Mouse (Mus musculus) liver, adult 2 months (tissue): ENCODE data around the gene Kcng4.

ENCODE experiments used
- CTCF ChIP-seq: fragments of 200-500 bp; IDR thresholded peaks from 2 replicates; pipeline ENCODE4 v1.5.1; 2011; ENCODE audit warnings: low read depth, low read length, control low read depth
- POLR2A ChIP-seq: fragments of 200-500 bp; IDR thresholded peaks from 2 replicates; pipeline ENCODE4 v1.6.1; 2011; ENCODE audit warnings: low read length, control low read depth; ENCODE audit not compliant: insufficient read depth; ENCODE audit errors: extremely low read depth

DNA sequence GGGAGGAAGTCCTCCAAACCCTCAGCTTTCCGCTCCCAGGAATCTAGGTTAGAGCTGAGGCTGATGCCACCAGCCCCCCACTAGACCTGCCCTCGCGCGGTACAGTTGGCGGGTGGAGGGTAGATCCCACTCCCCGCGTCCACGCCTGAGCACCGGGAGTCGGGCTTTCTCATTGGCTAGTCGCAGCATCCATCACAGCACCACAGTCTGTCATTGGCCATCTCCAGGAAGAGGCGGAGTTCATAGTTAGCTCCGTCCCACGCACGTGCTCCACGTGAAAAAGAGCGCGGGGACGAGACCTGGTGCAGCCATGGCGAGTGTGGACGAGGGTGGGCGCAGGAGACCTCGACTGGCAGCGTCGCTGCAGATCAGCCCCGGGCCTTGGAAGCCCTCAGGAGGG, 23.0 kb downstream of the Kcng4 start, which contains the start of gene Adad2:
- TF ChIP-seq CTCF (no peak), POLR2A (no peak)
